Mouse (Mus musculus): ENCODE results near the gene Lrriq4. TPM values are rescaled to one million over a fixed set of nuclear protein-coding genes. Genes with fewer than 3 reads are reported as not detected.

Gene Lrriq4
- polyA plus RNA-seq, 1 experiment from 2014 or later: not detected

DNA sequence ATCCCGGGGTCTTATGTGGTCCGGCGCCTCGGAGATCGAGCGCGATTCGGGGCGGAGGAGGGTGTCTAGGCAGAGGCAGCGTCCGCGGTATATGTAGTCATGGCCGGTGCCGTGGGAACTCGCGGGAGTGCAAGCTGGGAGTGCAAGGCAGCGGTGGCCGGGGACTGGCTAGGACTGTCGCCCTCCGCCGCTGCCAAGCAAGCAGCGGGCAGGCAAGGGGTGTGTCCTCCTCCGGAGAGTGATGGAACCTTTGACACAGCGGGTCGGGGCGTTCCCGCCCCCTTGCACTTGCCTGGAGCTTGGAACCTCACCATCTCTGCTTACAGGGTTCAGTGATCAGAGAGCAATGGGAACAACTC is 41.6 kb upstream of the Lrriq4 start:
- peak; percentile 59 for ATAC-seq (ENCODE audit: low read depth)
- WGBS: under 1% methylated on average over 25 of the region's 27 CpGs
- H3K4me1 ChIP-seq (replicated peaks; ENCODE audit: control insufficient read depth, insufficient read depth, low read length): peaks cover 12% of the 10 kb centered on the region

DNA sequence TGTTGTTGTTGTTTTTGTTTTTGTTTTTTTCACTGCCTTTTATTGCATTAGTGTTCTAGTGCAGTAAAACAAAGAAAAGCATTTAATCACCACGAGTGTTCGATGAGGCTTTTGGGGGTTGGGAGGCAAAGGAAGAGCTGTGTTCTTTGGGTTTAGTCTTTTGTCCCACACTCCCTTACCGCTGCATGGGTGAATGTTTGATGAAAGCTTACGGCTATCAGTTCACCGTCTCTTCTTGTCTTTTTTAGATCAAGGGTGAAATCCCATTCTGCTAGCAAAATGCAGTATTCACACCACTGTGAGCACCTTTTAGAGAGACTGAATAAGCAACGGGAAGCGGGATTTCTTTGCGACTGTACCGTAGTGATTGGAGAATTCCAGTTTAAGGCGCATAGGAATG is 41.1 kb upstream of the Lrriq4 start:
- H3K9me3 ChIP-seq (ENCODE audit: control insufficient read depth, low read length): no peaks in the 10 kb centered on the region
- ATAC-seq (ENCODE audit: low read depth): no peak
- H3K4me1 ChIP-seq (replicated peaks; ENCODE audit: control insufficient read depth, insufficient read depth, low read length): peaks cover 12% of the 10 kb centered on the region
- peak overlapping the region; percentile 85 for H3K4me3 ChIP-seq (ENCODE audit: low read length)
- H3K9ac ChIP-seq (ENCODE audit: low read length): peak overlapping the region; percentile 92
- H3K27me3 ChIP-seq (ENCODE audit: control insufficient read depth, insufficient read depth, low read depth, low read length): peaks cover 3% of the 10 kb centered on the region; the same call in 1 of the 2 replicates
- peak overlapping the region; percentile 53 for H3K4me2 ChIP-seq (ENCODE audit: low read depth, low read length)
- H3K36me3 ChIP-seq (ENCODE audit: control insufficient read depth, insufficient read depth, low read length): peaks cover 6% of the 10 kb centered on the region
- 33% methylated on average over 10 of the region's 10 CpGs for WGBS
- no peak overlapping the region for H3K27ac ChIP-seq (ENCODE audit: low read length)

More for the DNA sequence above, 41.6 kb upstream of the Lrriq4 start:
- peak overlapping the region; percentile 53 for H3K4me2 ChIP-seq (ENCODE audit: low read depth, low read length)
- H3K4me3 ChIP-seq (ENCODE audit: low read length): peak overlapping the region; percentile 85
- H3K27ac ChIP-seq (ENCODE audit: low read length): peak overlapping the region; percentile 94
- no peaks in the 10 kb centered on the region for H3K9me3 ChIP-seq (ENCODE audit: control insufficient read depth, low read length)
- peaks cover 3% of the 10 kb centered on the region; the same call in 1 of the 2 replicates for H3K27me3 ChIP-seq (ENCODE audit: control insufficient read depth, insufficient read depth, low read depth, low read length)
- H3K9ac ChIP-seq (ENCODE audit: low read length): peak overlapping the region; percentile 92
- H3K36me3 ChIP-seq (ENCODE audit: control insufficient read depth, insufficient read depth, low read length): peaks cover 4% of the 10 kb centered on the region

DNA sequence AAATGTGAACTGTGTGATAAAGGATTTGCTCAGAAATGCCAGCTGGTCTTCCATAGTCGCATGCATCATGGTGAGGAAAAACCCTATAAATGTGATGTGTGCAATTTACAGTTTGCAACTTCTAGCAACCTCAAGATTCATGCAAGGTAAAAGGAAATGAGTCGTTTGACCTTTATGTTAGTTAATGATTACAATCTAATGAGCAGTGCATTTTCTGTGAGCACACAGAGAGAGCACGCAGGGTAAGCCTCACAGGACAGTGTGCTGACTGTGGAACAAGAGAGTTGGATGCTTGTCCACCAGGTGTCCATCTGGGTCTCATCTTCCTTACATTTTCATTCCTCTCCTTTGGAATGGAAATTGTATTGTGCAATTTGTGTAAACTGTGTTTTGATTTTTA is 35.3 kb upstream of the Lrriq4 start:
- peaks cover 37% of the 10 kb centered on the region for H3K36me3 ChIP-seq (ENCODE audit: control insufficient read depth, insufficient read depth, low read length)
- no peak overlapping the region for H3K27ac ChIP-seq (ENCODE audit: low read length)
- H3K4me2 ChIP-seq (ENCODE audit: low read depth, low read length): no peak overlapping the region
- H3K9ac ChIP-seq (ENCODE audit: low read length): no peak overlapping the region
- H3K9me3 ChIP-seq (ENCODE audit: control insufficient read depth, low read length): no peaks in the 10 kb centered on the region
- 76% methylated on average over 3 of the region's 3 CpGs for WGBS
- no peak overlapping the region for H3K4me3 ChIP-seq (ENCODE audit: low read length)
- ATAC-seq (ENCODE audit: low read depth): no peak
- H3K27me3 ChIP-seq (ENCODE audit: control insufficient read depth, insufficient read depth, low read depth, low read length): no peaks in the 10 kb centered on the region
- H3K4me1 ChIP-seq (replicated peaks; ENCODE audit: control insufficient read depth, insufficient read depth, low read length): no peaks in the 10 kb centered on the region

DNA sequence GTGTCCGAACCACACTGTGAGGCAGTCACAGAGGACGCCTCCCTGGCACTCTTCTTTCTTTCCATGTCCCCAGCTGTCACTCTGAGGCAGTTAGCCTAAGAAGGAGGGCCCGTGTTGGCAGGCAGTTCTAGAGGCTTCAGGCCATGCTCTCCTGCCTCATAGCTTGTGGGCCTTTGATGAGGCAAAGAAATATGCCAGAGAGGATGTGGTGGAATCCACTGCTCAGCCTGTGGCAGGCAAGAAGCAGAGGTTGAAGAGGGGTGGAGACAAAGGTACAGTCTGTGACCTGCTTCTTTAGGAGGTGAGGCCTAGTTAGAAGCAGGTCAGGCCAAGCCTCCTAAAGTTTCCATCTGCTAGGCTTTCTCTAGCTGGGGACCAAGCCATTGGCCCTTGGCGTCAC is 33.4 kb upstream of the Lrriq4 start:
- no peak overlapping the region for H3K9ac ChIP-seq (ENCODE audit: low read length)
- 82% methylated on average over 4 of the region's 4 CpGs for WGBS
- H3K27me3 ChIP-seq (ENCODE audit: control insufficient read depth, insufficient read depth, low read depth, low read length): no peaks in the 10 kb centered on the region
- peaks cover 42% of the 10 kb centered on the region for H3K36me3 ChIP-seq (ENCODE audit: control insufficient read depth, insufficient read depth, low read length)
- no peaks in the 10 kb centered on the region for H3K4me1 ChIP-seq (replicated peaks; ENCODE audit: control insufficient read depth, insufficient read depth, low read length)
- H3K4me2 ChIP-seq (ENCODE audit: low read depth, low read length): no peak overlapping the region
- no peaks in the 10 kb centered on the region for H3K9me3 ChIP-seq (ENCODE audit: control insufficient read depth, low read length)
- H3K4me3 ChIP-seq (ENCODE audit: low read length): no peak overlapping the region
- no peak for ATAC-seq (ENCODE audit: low read depth)
- no peak overlapping the region for H3K27ac ChIP-seq (ENCODE audit: low read length)

DNA sequence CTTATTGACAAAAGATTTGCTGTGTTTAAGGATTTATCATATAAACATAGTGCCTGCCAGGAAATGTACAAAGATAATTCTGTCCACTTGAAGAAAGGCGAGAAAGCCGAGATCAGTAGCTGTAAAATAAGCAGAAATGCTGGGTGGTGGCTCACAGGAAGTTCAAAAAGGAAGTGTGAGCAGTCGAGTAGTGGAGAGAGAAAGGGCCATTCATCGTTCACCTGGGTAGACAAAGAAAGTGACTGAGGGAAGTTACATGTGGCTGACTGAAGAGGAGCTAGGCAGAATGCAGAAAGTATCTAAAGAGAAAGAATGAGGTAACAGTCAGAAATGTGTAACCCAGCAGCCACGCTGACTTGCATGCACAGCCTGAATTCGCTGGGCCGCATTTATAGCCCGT is 24.2 kb upstream of the Lrriq4 start:
- Histone ChIP-seq H3K27ac (ENCODE audit: low read length) (no peak overlapping the region), H3K4me2 (ENCODE audit: low read depth, low read length) (no peak overlapping the region), H3K9ac (ENCODE audit: low read length) (no peak overlapping the region), H3K36me3 (ENCODE audit: control insufficient read depth, insufficient read depth, low read length) (peaks cover 21% of the 10 kb centered on the region), H3K27me3 (ENCODE audit: control insufficient read depth, insufficient read depth, low read depth, low read length) (no peaks in the 10 kb centered on the region), H3K9me3 (ENCODE audit: control insufficient read depth, low read length) (no peaks in the 10 kb centered on the region), H3K4me1 (replicated peaks; ENCODE audit: control insufficient read depth, insufficient read depth, low read length) (no peaks in the 10 kb centered on the region), H3K4me3 (ENCODE audit: low read length) (no peak overlapping the region)
- 52% methylated on average over 8 of the region's 8 CpGs for WGBS
- ATAC-seq (ENCODE audit: low read depth): no peak

DNA sequence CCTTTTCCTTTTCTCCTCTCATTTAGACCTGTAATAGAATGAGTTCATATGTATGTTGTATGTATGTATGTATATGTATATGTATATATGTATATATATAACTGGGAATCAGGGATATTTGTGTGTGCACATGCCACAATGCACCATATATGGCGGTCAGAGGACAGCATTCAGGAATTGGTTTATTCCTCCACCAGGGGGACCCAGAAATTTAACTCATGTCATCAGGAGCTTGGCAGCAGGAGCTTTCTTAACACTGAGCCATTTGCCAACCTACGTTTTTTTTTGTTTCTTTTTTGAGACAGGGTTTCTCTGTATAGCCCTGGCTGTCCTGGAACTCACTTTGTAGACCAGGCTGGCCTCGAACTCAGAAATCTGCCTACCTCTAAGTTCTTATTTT is 10.6 kb upstream of the Lrriq4 start:
- WGBS: 51% methylated on average over 3 of the region's 3 CpGs
- H3K4me2 ChIP-seq (ENCODE audit: low read depth, low read length): no peak overlapping the region
- H3K27me3 ChIP-seq (ENCODE audit: control insufficient read depth, insufficient read depth, low read depth, low read length): no peaks in the 10 kb centered on the region
- no peaks in the 10 kb centered on the region for H3K9me3 ChIP-seq (ENCODE audit: control insufficient read depth, low read length)
- H3K4me1 ChIP-seq (replicated peaks; ENCODE audit: control insufficient read depth, insufficient read depth, low read length): no peaks in the 10 kb centered on the region
- H3K27ac ChIP-seq (ENCODE audit: low read length): no peak overlapping the region
- no peaks in the 10 kb centered on the region for H3K36me3 ChIP-seq (ENCODE audit: control insufficient read depth, insufficient read depth, low read length)
- H3K4me3 ChIP-seq (ENCODE audit: low read length): no peak overlapping the region
- no peak overlapping the region for H3K9ac ChIP-seq (ENCODE audit: low read length)
- no peak for ATAC-seq (ENCODE audit: low read depth)

DNA sequence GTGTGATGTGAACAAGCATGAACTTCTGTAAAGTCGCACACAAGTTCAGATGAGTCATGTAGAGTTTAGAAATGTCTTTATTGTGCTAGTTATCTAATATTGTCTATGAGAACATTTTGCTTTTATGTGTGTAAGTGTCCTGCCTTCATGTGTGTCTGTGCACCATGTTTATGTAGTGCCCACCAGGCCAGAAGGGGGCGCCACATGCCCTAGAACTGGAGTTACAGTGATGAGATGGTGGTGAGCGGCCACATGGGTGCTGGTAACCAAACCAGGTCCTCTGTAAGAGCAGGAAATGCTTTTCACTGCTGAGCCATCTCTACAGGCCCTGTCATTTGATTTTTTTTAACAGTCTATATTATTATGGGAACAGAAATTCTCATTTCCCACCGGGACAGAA is 8.7 kb upstream of the Lrriq4 start:
- no peaks in the 10 kb centered on the region for H3K9me3 ChIP-seq (ENCODE audit: control insufficient read depth, low read length)
- no peak overlapping the region for H3K27ac ChIP-seq (ENCODE audit: low read length)
- no peak overlapping the region for H3K9ac ChIP-seq (ENCODE audit: low read length)
- no peak overlapping the region for H3K4me2 ChIP-seq (ENCODE audit: low read depth, low read length)
- no peak for ATAC-seq (ENCODE audit: low read depth)
- 69% methylated on average over 4 of the region's 4 CpGs for WGBS
- H3K4me3 ChIP-seq (ENCODE audit: low read length): no peak overlapping the region
- H3K36me3 ChIP-seq (ENCODE audit: control insufficient read depth, insufficient read depth, low read length): no peaks in the 10 kb centered on the region
- no peaks in the 10 kb centered on the region for H3K27me3 ChIP-seq (ENCODE audit: control insufficient read depth, insufficient read depth, low read depth, low read length)
- H3K4me1 ChIP-seq (replicated peaks; ENCODE audit: control insufficient read depth, insufficient read depth, low read length): no peaks in the 10 kb centered on the region

DNA sequence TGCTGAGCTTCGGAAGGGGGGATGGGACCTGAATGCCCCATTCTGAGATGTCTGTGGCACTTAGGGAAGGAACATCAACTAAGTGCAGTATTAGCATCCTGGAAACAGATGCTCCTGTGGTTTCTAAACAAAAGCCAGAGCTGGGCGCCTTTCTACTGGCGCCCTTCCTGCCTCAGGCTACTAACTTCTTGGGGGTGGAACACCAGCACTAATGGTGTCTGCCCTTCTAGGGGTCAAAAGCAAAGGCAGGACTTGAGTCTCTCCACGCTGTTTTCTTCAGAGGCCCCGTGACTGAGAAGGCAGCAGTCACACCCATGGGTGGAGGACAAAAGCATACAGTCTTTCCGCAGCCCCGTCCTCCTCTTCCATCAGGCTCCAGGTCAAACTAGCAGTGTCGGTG is 2.5 kb downstream of the Lrriq4 start:
- peaks cover 10% of the 10 kb centered on the region; the same call in 1 of the 2 replicates for H3K4me1 ChIP-seq (replicated peaks; ENCODE audit: control insufficient read depth, insufficient read depth, low read length)
- WGBS: 51% methylated on average over 8 of the region's 8 CpGs
- H3K9ac ChIP-seq (ENCODE audit: low read length): no peak overlapping the region
- peaks cover 17% of the 10 kb centered on the region for H3K27me3 ChIP-seq (ENCODE audit: control insufficient read depth, insufficient read depth, low read depth, low read length)
- no peaks in the 10 kb centered on the region for H3K9me3 ChIP-seq (ENCODE audit: control insufficient read depth, low read length)
- no peak overlapping the region for H3K27ac ChIP-seq (ENCODE audit: low read length)
- H3K36me3 ChIP-seq (ENCODE audit: control insufficient read depth, insufficient read depth, low read length): no peaks in the 10 kb centered on the region
- no peak for ATAC-seq (ENCODE audit: low read depth)
- no peak overlapping the region for H3K4me2 ChIP-seq (ENCODE audit: low read depth, low read length)
- H3K4me3 ChIP-seq (ENCODE audit: low read length): no peak overlapping the region

DNA sequence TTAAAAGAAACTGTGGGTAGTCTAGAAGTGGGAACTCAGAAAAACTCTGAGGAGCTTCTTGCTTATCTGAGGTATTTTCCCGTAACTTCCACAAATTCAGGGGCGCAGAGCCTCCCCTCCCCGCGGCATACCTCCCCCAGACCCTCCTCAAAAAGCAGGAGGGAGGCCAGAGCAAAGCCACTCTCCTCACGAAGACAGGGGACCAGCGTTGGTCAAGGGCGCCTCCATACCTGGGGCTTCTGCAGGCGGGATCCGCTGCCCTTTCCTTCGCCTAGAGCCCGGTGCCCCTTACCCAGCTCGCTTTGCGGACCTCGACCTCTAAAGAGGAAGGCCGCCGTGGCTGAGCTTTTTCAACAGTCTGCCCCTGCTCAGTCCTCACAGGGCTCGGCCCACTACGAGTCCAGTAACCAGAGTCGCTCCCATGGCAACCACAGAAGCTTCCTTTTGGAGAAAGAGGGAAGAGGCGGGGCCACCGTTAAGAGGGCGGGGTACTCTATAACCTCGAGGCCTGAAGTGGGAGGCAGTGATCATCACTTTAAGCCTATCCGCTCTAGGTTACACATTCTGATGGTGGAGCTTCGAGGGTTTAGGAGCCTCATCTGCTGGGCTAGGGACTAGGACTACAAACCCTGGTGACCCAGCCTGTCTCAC is 3.3 kb downstream of the Lrriq4 start, which contains the start of gene Lrrc34:
TSS of gene Lrrc34 (minus strand) at position 430 of the 651 bp plus-strand sequence.
- peaks cover 10% of the 10 kb centered on the region; the same call in 1 of the 2 replicates for H3K4me1 ChIP-seq (replicated peaks; ENCODE audit: control insufficient read depth, insufficient read depth, low read length)
- H3K9me3 ChIP-seq (ENCODE audit: control insufficient read depth, low read length): no peaks in the 10 kb centered on the region
- no peaks in the 10 kb centered on the region for H3K36me3 ChIP-seq (ENCODE audit: control insufficient read depth, insufficient read depth, low read length)
- peak within 1 kb of the TSS; percentile 73 for H3K4me2 ChIP-seq (ENCODE audit: low read depth, low read length)
- 4% methylated on average over 25 of the region's 25 CpGs for WGBS
- peak within 1 kb of the TSS; percentile 66 for H3K9ac ChIP-seq (ENCODE audit: low read length)
- H3K27me3 ChIP-seq (ENCODE audit: control insufficient read depth, insufficient read depth, low read depth, low read length): peaks cover 17% of the 10 kb centered on the region
- H3K27ac ChIP-seq (ENCODE audit: low read length): no peak within 1 kb of the TSS
- H3K4me3 ChIP-seq (ENCODE audit: low read length): peak within 1 kb of the TSS; percentile 46
- peak; percentile 94 for ATAC-seq (ENCODE audit: low read depth)
